Mouse (Mus musculus): ENCODE data around the gene Slc16a11.

GRCm38 (mm10) chr11:70198332-70198731, 14.2 kb upstream of the Slc16a11 start:
- TF ChIP-seq USF1 (IDR thresholded peaks at IDR 0.05; ENCODE audit: low read depth) (no peak), POLR2A (IDR thresholded peaks at IDR 0.05; ENCODE audit: insufficient read length, low read depth) (no peak), POLR2AphosphoS2 (IDR thresholded peaks at IDR 0.05; ENCODE audit: insufficient read length, low read depth) (no peak), MYOD1 (IDR thresholded peaks at IDR 0.05; ENCODE audit: control insufficient read depth in 1 of 3, insufficient read length in 2 of 3, low read depth in 2 of 3) (no peak), TCF3 (IDR thresholded peaks at IDR 0.05; ENCODE audit: insufficient read length, low read depth) (no peak), MAX (IDR thresholded peaks at IDR 0.05; ENCODE audit: low read depth) (no peak), E2F4 (IDR thresholded peaks at IDR 0.05; ENCODE audit: insufficient read depth) (no peak), TCF12 (IDR thresholded peaks at IDR 0.05; ENCODE audit: insufficient read depth, poor library complexity, severe bottlenecking) (no peak)
